Mouse (Mus musculus) monocyte, adult 2 months (primary cell): ENCODE results near the gene Morn4.
"Not testable (repeated sequence)": the region's sequence is repeated elsewhere in the genome, so short reads cannot be mapped to it uniquely, and the experiment has no call there.

ENCODE experiments used
- DNase-seq, 2 experiments: peaks; one replicate each; pipeline ENCODE4 v3.0.0; 2022; ENCODE audit warnings: low spot score in 2 of 2, low read depth in 1 of 2

Gene Morn4

DNA sequence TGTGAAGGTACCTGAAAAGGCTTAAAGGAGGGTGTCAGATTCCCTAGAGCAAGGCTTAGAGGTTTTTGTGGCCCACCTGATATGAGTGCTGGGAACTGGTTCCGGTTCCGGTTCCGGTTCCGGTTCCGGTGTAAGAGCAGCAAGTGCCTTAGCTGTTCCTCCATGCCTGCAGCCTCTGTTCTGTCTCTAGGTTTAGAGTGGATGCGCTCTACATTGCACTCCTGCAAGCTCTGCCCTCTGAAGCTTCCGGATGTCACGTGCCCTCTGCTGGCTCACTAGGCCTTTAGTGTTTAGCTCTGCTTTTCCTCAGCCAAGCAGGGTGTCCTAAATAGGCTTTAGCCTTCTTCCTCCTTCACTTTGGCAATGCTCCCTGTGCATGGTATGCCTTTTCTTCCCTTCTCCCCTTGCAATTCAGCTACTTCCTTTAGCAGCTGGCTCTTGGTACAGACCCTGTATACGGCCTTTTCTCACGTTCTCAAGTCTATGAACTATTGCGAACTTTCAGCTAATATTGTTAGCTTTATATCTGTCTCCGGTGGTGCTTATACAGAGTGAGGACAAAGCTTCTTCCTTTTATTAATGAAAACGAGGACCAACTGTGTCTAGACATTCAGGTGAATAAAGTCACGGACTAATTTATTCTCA is 3.1 kb upstream of the Morn4 start:
- DNase-seq = peak; percentile 14 to 37

DNA sequence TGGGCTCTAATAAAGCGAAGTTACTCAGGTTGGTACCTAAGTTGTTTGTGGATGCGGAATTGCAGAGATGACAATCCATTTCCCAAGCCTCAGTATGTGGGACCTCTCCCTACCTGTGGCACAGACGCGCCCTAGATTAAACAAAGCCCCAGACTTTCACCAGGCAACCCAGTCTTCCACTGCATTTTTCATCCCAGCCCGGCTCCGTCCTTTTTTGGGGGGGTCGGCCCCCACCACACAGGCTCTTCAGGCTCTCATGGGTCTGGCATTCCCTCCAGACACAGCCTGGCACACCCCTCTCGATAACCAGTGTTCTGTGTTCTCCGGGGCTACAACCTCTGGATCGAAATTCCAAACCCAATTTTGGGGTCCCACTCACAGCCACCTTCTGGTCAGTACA is 467 bp downstream of the Morn4 start:
- DNase-seq = no peak

DNA sequence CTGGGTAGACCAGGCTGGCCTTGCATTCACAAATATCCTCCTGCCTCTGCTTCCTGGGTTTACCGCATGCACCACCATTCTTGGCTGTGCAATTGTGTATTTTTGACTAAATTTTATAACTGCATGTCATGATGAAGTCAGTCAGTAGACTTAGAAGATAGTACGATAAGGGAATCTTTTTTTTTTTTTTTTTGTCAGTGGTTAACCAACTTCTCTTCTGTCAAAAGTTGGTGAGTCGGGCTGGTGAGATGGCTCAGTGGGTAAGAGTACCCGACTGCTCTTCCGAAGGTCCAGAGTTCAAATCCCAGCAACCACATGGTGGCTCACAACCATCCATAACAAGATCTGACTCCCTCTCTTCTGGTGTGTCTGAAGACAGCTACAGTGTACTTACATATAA is 4.5 kb downstream of the Morn4 start:
- DNase-seq = not testable (repeated sequence)

DNA sequence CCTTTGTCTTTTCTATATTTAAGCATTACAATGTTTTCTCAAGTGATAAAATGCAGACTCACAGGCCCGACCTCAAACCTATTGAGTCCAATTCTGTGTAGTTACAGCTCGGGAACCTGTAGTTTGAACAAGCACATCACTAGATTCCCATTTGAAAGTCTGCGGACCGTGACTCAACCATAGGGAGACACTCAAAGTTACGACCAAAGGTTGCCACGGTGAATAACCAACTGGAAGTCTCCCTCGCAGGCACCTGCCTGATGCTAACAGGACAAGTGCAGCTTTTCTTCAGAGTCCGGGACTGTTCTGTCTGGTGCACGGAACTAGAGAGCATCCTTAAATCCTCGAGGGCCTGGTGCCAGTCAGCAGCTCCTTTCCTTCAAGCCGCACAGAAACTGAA is 5.7 kb downstream of the Morn4 start:
- no peak for DNase-seq

DNA sequence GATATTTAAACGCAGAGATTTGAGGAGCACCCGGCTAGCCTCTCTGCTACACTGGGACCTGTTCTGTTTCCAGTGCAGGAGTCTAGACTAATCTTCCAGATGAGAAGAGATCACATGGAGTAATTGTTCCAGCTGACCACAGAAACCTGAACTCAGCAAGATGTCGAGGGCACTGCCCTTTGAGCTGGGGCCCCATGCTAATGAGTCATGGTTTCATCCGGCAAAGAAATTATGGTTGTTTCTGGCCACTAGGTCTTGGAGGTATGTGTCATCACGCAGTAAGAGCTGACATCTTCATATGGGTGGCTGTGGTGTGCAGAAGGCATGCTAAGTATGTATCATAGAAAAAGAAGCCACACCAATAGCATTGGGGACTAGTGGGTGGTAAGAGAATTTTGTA is 6.2 kb downstream of the Morn4 start:
- DNase-seq = no peak

DNA sequence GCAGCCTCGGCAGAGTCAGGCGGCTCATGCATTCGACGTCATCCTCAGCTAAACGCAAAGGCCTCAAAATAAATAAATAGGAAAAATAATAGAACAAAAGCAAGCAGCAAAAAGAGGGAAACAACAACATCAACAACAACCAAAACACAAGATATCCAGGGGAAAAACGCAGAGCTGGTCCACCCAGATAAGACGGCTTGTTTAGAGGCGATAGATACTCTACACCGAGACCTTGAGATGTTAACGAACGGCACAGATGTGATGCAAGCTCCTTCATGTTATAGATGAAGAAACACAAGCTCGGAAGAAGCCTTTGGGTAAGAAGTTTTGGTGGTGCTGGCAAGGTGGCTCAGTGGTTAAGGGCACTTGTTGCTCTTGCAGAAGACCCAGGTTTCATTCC is 7.2 kb downstream of the Morn4 start:
- no peak for DNase-seq

DNA sequence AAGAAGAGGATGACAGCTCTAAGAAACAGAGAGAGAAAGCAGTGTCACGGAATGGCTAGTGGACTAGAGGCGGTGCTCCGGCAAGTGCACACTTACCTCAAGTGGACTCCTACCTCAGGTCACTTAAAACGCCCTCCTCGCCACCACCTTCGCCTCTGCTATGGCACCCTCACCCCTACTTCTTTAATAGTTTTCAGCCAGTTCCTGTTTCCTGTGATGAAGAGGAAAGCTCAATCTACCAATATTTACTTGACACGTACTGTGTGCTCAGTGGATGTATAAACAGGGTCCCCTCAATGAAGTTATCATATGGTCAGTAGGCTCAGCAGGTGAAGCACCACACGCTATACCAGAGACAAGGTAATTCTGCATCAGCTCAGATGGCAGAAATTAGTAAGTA is 7.6 kb downstream of the Morn4 start:
- DNase-seq = no peak

DNA sequence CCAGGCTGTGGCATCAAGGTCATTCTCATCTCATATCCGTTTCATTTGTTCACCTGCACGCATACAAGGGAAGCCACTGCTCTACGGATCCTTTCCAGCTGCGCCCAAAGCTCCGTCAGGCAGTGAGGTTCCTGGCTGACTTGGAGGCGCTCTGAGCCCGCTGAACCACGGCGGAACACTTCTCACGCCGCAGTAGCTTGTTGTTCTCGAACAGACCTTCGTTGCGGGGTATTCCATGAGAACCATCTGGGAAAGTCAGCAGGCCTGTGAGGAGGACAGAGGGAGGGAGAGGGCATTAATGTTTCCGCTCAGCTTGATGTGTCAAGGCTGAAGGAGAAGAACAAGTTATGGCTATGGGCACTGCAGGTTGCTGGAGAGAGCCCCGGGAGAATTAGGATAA is 10.2 kb downstream of the Morn4 start:
- DNase-seq = no peak

DNA sequence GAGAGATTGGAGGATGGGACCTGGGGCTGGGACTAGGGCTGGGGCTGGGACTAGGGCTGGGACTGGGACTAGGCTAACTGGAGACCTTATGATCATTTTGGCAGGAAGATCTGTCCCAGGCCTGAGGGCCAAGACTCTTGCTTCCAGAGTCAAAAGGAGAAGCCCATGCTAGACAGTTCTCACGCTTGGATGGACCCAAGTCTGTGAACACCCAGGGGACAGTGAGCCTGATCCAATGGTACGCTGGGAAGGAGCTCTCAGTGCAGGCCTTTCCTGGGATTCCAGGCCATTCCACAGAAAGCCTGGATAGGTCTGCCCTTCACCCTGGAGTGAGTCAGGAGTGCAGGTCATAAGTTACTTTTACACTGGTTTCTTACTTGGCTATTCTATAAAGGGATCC is 11.1 kb downstream of the Morn4 start:
- DNase-seq = no peak

DNA sequence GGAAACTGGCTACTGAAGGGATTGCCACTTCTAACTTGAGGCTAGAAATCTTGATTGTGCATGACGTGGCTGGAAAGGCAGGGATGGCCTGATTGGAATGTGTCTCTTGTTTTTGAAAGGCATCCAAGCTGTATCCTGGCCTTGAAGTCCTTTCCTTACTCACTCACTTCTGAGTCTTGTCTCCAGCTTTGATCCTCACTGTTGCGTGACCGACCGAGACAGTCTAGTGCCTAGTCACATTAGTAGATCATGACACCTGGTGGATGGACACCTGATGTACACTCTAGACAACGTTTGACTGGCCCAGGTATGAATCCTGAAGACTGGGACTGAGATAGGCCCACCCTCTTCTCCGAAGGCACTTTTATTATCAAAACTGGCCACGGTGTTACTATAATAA is 13.4 kb downstream of the Morn4 start:
- no peak for DNase-seq

DNA sequence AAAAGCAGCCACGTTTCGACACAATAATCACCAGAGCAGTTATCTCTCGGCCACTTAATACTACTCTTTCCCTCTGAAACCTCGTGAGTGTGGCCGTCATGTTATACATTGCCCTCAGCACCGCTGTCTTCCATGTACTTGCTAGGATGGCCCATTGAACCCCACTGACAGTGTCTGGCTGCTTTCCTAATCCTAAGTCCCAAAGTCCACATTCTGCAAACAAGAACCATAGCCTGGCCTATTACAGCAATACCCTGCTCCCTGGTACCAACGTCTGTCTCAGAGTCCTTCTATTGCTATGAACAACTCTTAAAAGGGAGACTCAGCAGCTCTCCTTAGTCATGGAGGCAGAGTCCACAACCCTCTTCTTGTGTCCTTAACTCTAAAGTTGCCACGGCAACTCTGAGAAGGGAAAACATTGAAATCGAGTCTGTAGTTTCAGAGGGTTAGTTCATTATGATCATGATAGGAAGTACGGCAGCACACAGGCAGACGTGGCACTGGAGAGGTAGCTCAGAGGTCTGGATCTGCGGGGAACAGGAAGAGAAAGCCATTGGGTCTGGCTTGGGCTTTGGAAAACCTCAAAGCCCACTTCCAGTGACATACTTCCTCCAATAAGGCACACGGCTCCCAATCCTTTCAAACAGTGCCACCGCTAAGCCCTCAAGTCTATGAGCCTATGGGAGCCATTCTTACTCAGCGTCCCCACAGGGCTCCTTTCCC is 14.1 kb downstream of the Morn4 start:
- no peak for DNase-seq

DNA sequence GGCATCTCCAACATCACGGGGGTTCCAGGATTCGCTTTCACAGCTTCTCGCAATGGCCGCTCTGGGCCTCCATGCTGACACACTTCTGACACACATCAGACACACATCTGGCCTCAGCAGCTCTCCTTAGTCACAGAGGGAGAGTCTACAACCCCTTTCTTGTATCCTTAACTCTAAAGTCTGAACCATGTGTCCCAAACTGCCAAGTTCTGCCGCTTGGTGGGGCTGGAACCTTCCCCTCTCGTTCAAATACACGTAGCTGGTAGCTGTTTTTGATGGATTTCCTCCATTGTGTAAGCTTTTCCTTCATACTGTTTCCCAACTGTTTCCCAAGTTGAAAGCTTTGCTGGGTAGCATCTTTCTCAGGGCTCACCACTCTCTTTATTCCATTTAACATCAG is 14.9 kb downstream of the Morn4 start:
- DNase-seq = no peak

DNA sequence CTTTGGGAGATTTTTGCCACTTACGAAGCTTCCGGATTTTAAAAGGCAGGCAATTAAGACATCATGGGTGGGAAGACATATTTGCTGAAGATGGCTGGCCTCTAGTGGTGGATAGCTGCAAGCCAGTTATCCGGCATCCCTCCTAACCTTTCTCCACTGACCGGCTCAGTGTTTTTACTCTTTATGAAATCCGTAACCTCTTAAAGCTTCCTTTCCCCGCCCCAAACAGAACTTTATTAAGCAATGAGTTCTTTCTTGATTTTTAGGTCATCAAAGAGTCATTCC is 17.0 kb downstream of the Morn4 start:
- no peak for DNase-seq

DNA sequence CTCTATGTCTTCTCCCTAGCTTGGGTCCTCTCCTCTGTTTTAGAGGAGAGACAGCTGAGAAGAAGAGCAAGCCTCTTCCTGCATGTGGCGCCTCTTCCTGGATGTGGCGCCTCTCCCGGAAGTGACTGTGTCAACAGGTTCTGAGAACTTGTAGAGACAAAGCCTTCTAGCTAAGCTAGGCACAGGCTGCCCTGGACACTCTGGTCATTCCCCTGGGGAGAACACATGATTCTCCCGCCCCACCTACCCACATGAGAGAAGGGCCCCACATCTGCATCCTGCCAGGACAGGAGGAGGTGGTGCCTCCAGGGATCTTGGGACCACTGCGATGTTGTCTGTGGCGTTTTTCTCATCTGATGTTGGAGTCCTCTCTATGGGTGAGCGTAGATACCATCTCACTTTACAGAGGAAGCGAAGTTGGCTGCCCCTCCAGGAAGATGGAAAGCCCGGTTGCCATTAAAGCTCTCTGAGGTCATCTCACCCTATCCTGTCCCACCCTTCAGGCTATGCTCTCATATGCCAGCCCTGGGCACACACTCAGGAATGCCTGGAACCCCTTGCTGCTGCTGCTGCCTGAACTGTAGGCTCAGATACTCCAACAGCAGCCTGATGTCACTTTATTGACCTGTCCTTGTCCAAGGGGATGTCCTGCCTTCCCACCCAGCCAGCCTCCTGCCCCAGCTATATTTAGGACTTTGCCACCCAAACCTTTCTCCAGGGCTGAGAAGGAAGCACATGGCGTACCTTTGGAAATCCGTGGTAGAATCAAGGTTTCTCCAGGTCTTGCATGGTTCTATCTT is 17.5 kb downstream of the Morn4 start:
- no peak for DNase-seq

DNA sequence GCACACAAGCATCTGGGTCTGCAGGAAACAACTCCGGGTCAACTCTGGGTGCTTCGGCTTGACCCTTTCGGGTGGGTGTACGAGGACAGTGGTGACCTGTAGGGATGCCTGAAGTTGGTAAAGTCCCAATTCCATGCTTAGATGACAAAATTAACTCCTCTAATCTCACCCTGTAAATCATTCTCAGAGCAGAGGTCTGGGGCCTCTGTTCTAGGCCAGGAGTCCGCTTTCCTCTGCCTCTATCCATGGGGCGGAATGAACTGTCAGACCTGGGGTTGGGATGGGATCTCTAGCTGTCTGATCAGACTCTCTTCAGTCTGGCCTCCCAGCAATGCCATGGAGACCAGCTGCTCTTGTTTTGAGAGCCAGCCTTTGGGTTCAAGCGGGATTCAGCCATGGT is 24.7 kb downstream of the Morn4 start:
- DNase-seq = no peak

DNA sequence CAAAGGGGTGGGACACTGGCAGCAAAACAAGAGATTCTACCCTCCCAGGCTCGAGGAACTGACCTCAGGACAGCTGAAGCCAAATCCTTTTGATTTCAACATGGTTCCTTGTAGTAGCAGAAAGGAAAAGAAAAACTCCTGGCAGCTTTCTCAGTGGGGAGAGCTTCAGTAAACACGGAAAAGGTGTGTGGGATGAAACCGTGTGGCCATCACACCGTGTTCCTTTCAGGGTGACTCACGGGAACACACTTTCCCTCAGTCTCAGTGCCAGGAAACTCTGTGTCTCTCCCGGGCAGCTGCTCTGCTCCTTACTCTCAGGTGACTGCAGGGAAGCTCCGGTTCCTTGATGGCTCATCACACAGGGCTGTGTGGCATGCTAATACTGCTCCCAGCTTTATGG is 27.7 kb downstream of the Morn4 start:
- no peak for DNase-seq

DNA sequence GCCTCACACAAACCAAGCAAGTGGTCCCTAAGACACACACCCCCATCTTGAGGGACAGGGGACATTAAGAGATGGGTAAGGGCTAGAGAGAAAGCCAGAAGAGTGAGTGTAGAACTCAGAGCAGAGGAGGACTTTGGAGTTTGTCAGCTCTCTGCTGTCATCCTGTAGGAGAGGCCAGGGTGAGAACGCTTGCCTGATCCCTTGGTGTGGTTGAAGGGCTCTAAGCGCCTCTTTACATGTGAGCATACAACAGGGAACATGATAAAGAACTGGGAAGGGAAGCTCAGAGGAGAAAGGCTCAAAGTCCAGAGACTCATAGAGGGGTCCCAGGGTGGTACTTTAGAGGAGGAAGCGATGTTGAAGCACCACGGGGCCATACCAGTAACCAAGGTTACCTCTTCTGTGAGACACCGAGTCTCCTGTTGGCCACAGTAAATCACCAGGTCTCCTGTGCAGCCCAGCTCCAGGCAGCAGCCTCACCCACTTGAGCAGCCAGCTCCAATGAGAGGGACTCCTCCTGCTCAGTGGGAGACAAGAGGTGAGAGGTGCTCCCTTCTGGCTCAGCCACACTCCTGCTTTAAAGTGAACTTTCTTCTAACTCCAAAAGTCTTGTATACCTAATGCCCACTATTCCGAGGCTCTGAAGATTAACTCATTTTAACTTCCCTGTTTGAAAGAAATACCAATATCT is 29.3 kb downstream of the Morn4 start:
- DNase-seq = no peak

DNA sequence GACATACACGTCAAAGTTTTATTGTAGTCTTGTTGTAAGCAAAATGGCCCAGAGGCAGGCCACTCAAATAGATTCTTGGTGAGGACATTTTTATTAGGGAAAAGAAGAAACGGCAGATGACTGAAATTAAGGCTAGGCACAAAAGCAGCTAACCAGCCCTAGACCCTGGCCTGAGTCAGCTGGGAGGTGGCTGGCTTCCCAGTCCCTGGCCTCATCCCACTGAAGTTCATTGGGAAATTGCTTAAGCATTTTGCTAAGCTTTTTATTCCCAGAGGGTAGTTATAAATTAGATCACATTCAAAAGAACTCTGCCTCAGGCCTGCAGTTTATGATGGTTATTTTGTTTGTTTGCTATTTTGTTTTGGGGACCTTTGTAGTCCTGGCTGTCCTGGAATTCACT is 30.3 kb downstream of the Morn4 start:
- DNase-seq = no peak

DNA sequence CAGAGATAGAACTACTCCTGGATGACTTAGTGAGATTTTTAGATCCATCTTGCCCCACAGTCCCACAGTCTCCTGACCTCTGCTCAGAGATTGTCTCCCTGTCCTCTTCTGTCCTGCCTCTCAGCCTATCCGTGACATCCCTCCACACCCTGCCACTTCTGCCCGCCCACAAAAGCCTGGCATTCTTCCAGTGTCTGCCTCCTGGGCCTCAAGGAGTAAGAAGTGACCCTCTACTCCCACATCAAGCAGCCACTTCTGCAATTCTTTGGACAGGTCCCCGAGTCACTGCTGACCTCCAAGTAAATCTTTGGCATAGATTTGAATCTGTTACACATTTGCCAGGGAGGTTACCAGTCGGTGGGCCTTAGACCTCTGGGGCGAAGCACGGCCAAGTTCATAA is 31.9 kb downstream of the Morn4 start:
- no peak for DNase-seq

DNA sequence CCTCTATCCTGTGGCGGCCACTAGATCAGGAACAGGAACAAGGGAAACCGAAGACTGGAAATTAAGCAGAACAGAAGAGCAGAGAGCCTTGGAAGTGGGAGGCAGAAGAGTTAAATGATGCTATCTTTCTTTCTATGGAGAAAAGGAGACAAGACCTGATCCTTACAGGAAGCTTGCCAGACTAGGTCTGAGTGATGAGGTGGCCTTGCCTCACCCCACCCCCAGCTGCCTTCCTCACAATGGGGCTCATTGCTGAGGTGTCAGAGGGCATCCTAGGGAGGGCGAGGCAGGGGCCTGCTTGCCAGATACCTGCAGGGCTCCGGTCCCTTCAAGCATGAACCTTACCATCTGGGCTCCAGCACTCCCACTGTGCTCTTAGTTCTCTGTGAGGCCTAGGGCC is 34.2 kb downstream of the Morn4 start, which contains the start of gene 4933411K16Rik:
Gene 4933411K16Rik (plus strand): TSS at position 301 of the 400 bp plus-strand sequence.
- no peak for DNase-seq

DNA sequence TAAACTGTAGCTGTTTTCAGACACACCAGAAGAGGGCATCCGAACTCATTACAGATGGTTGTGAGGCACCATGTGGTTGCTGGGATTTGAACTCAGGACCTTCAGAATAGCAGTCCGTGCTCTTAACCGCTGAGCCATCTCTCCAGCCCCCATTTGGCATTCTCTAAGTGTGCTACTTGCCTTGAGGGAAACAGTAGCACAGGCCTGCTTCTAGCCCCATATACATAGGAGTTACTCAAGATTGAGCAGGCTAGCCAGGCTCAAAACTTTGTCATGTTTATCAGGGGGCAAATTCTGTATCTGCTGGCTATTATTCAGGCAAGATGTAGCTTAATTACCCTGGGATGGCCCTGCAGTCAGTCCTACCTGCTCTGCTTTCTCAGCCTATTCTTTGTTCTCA is 34.8 kb downstream of the Morn4 start:
- DNase-seq = no peak

DNA sequence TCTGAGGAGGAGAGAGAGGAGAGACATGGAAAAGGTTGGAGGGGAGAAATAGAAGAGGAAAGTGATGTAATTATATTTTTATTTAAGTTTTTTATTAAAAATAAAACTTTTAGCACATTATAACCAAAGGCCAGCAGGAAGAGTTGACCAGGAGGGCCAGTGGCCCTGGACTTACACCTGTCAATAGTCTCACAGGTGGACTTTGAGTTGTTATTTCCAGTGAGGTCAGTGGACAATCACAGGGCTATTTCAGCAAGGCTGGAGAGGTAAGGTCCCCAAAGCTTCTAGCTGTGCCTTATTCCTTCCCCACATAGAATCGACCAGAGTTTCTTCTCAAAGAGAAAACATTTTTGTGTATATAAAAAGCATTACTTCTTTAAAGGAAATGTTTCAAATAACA is 35.9 kb downstream of the Morn4 start:
- DNase-seq = no peak
